Mouse (Mus musculus) neural tube, embryonic 13.5 days (tissue): Measurements from ENCODE around the gene Ssh1. TPM values are rescaled to one million over a fixed set of nuclear protein-coding genes. Genes with fewer than 3 reads are reported as not detected.

Source experiments
- ATAC-seq: fragments of 200-750 bp; cut with Nextera tagmentation; 2 replicates; pipeline ENCODE4 v1.8.0; 2017; ENCODE audit warnings: low read depth, mild to moderate bottlenecking, moderate TSS enrichment, moderate library complexity
- H3K27ac ChIP-seq: fragments of 300-500 bp; sonication (generic); replicated peaks from 2 replicates; pipeline ENCODE4 v1.5.1; 2015; ENCODE audit warnings: moderate library complexity, mild to moderate bottlenecking, inconsistent platforms
- H3K27me3 ChIP-seq: fragments of 300-500 bp; sonication (generic); 2 replicates; pipeline ENCODE4 v1.6.1; 2015; ENCODE audit warnings: mild to moderate bottlenecking, inconsistent platforms
- H3K36me3 ChIP-seq: fragments of 300-500 bp; sonication (generic); 2 replicates; pipeline ENCODE4 v1.6.1; 2015; ENCODE audit warnings: mild to moderate bottlenecking, inconsistent platforms
- H3K4me1 ChIP-seq: fragments of 300-500 bp; sonication (generic); replicated peaks from 2 replicates; pipeline ENCODE4 v1.6.1; 2015; ENCODE audit warnings: inconsistent platforms
- H3K4me2 ChIP-seq: fragments of 300-500 bp; sonication (generic); 2 replicates; pipeline ENCODE4 v1.6.1; 2015; ENCODE audit warnings: inconsistent platforms, mild to moderate bottlenecking, moderate library complexity
- H3K4me3 ChIP-seq: fragments of 300-500 bp; sonication (generic); 2 replicates; pipeline ENCODE4 v1.5.1; 2015; ENCODE audit warnings: mild to moderate bottlenecking, inconsistent platforms
- H3K9ac ChIP-seq: fragments of 300-500 bp; sonication (generic); 2 replicates; pipeline ENCODE4 v1.6.1; 2015; ENCODE audit warnings: moderate library complexity, mild to moderate bottlenecking, inconsistent platforms
- H3K9me3 ChIP-seq: fragments of 300-500 bp; sonication (generic); 2 replicates; pipeline ENCODE4 v1.6.1; 2016; ENCODE audit warnings: inconsistent platforms
- WGBS: fragments of 180-500 bp; shearing (Covaris S2); methylation state at CpG from one replicate; pipeline ENCODE4 v1.1.7; 2015; 5-methylcytosine and 5-hydroxymethylcytosine counted together
- polyA plus RNA-seq: library from polyadenylated mRNA; unstranded; fragments of >200 nt; fragmentation: Nextera tagmentation; extraction: Ambion mirVana; gene quantifications from 2 replicates; pipeline ENCODE4 v1.2.1, GENCODE M21; 2015

The Ssh1 gene
- polyA plus RNA-seq, 1 experiment from 2014 or later = 12.9 TPM

GRCm38 (mm10) chr5:113975538-113976215 is 18.0 kb downstream of the Ssh1 start:
- Histone ChIP-seq H3K36me3 (peaks cover 5% of the 10 kb centered on the region; the same call in 1 of the 2 replicates), H3K9ac (no peak overlapping the region), H3K9me3 (no peaks in the 10 kb centered on the region), H3K27me3 (no peaks in the 10 kb centered on the region), H3K27ac (peak overlapping the region; percentile 52; the same call in 1 of the 2 replicates), H3K4me1 (peaks cover 47% of the 10 kb centered on the region), H3K4me2 (no peak overlapping the region), H3K4me3 (no peak overlapping the region)
- no peak for ATAC-seq
- 61% methylated on average over 9 of the region's 9 CpGs for WGBS

- no peaks in the 10 kb centered on the region for H3K27me3 ChIP-seq
- H3K36me3 ChIP-seq = peaks cover 14% of the 10 kb centered on the region
- H3K9ac ChIP-seq = peak overlapping the region; percentile 6; the same call in 1 of the 2 replicates
- peak overlapping the region; percentile 52; the same call in 1 of the 2 replicates for H3K27ac ChIP-seq
- ATAC-seq = no peak
- no peaks in the 10 kb centered on the region for H3K9me3 ChIP-seq
- H3K4me3 ChIP-seq = no peak overlapping the region
- peaks cover 47% of the 10 kb centered on the region for H3K4me1 ChIP-seq
- 57% methylated on average over 15 of the region's 15 CpGs for WGBS
- peak overlapping the region; percentile 23; the same call in 1 of the 2 replicates for H3K4me2 ChIP-seq
Observed at GRCm38 (mm10) chr5:113974576-113974975, 19.1 kb downstream of the Ssh1 start.

GRCm38 (mm10) chr5:113973790-113974189 is 19.9 kb downstream of the Ssh1 start:
- H3K9me3 ChIP-seq = no peaks in the 10 kb centered on the region
- no peak overlapping the region for H3K4me3 ChIP-seq
- peak overlapping the region; percentile 69; the same call in 1 of the 2 replicates for H3K27ac ChIP-seq
- H3K36me3 ChIP-seq = peaks cover 22% of the 10 kb centered on the region
- peaks cover 47% of the 10 kb centered on the region for H3K4me1 ChIP-seq
- WGBS = 87% methylated on average over 8 of the region's 8 CpGs
- H3K27me3 ChIP-seq = no peaks in the 10 kb centered on the region
- H3K9ac ChIP-seq = no peak overlapping the region
- ATAC-seq = no peak
- H3K4me2 ChIP-seq = 0 out of 2 replicates have a peak overlapping the region, but pooled peaks have one; percentile 23

- peaks cover 47% of the 10 kb centered on the region for H3K4me1 ChIP-seq
- no peak for ATAC-seq
- H3K27ac ChIP-seq = peak overlapping the region; percentile 69
- H3K4me3 ChIP-seq = no peak overlapping the region
- no peaks in the 10 kb centered on the region for H3K9me3 ChIP-seq
- 13% methylated on average over 18 of the region's 18 CpGs for WGBS
- peaks cover 25% of the 10 kb centered on the region for H3K36me3 ChIP-seq
- peak overlapping the region; percentile 43; the same call in 1 of the 2 replicates for H3K9ac ChIP-seq
- peak overlapping the region; percentile 39 for H3K4me2 ChIP-seq
- H3K27me3 ChIP-seq = no peaks in the 10 kb centered on the region
Observed at GRCm38 (mm10) chr5:113972589-113973515, 20.8 kb downstream of the Ssh1 start.

- 82% methylated on average over 10 of the region's 10 CpGs for WGBS
- no peak overlapping the region for H3K27ac ChIP-seq
- H3K9ac ChIP-seq = no peak overlapping the region
- no peaks in the 10 kb centered on the region for H3K27me3 ChIP-seq
- no peak overlapping the region for H3K4me3 ChIP-seq
- H3K4me1 ChIP-seq = peaks cover 44% of the 10 kb centered on the region
- H3K9me3 ChIP-seq = no peaks in the 10 kb centered on the region
- peaks cover 37% of the 10 kb centered on the region for H3K36me3 ChIP-seq
- no peak overlapping the region for H3K4me2 ChIP-seq
- ATAC-seq = no peak
Observed at GRCm38 (mm10) chr5:113971434-113971960, 22.2 kb downstream of the Ssh1 start.

- H3K4me3 ChIP-seq = no peak overlapping the region
- peaks cover 15% of the 10 kb centered on the region for H3K4me1 ChIP-seq
- H3K4me2 ChIP-seq = no peak overlapping the region
- H3K27ac ChIP-seq = no peak overlapping the region
- no peak for ATAC-seq
- no peaks in the 10 kb centered on the region for H3K27me3 ChIP-seq
- H3K9ac ChIP-seq = no peak overlapping the region
- peaks cover 68% of the 10 kb centered on the region for H3K36me3 ChIP-seq
- H3K9me3 ChIP-seq = no peaks in the 10 kb centered on the region
- 80% methylated on average over 11 of the region's 11 CpGs for WGBS
Observed at GRCm38 (mm10) chr5:113968371-113968770, 25.3 kb downstream of the Ssh1 start.

GRCm38 (mm10) chr5:113966452-113967150 is 27.1 kb downstream of the Ssh1 start:
- Histone ChIP-seq H3K27me3 (no peaks in the 10 kb centered on the region), H3K4me2 (no peak overlapping the region), H3K4me3 (no peak overlapping the region), H3K4me1 (no peaks in the 10 kb centered on the region), H3K36me3 (peaks cover 69% of the 10 kb centered on the region), H3K27ac (no peak overlapping the region), H3K9ac (no peak overlapping the region), H3K9me3 (no peaks in the 10 kb centered on the region)
- ATAC-seq = no peak
- WGBS = 93% methylated on average over 13 of the region's 13 CpGs

GRCm38 (mm10) chr5:113965659-113966185 is 28.0 kb downstream of the Ssh1 start:
- Histone ChIP-seq H3K27ac (no peak overlapping the region), H3K9me3 (no peaks in the 10 kb centered on the region), H3K4me2 (no peak overlapping the region), H3K4me3 (no peak overlapping the region), H3K27me3 (no peaks in the 10 kb centered on the region), H3K9ac (no peak overlapping the region), H3K36me3 (peaks cover 77% of the 10 kb centered on the region), H3K4me1 (no peaks in the 10 kb centered on the region)
- 96% methylated on average over 7 of the region's 7 CpGs for WGBS
- ATAC-seq = no peak

GRCm38 (mm10) chr5:113964972-113965371 is 28.7 kb downstream of the Ssh1 start:
- WGBS = 90% methylated on average over 14 of the region's 14 CpGs
- Histone ChIP-seq H3K9ac (no peak overlapping the region), H3K4me3 (no peak overlapping the region), H3K36me3 (peaks cover 76% of the 10 kb centered on the region), H3K4me2 (no peak overlapping the region), H3K27ac (no peak overlapping the region), H3K9me3 (no peaks in the 10 kb centered on the region), H3K27me3 (no peaks in the 10 kb centered on the region), H3K4me1 (no peaks in the 10 kb centered on the region)
- ATAC-seq = no peak

GRCm38 (mm10) chr5:113961776-113962175 is 31.9 kb downstream of the Ssh1 start:
- H3K27ac ChIP-seq = no peak overlapping the region
- no peak overlapping the region for H3K4me3 ChIP-seq
- WGBS = 82% methylated on average over 7 of the region's 7 CpGs
- peaks cover 66% of the 10 kb centered on the region for H3K36me3 ChIP-seq
- no peak overlapping the region for H3K4me2 ChIP-seq
- no peak for ATAC-seq
- no peaks in the 10 kb centered on the region for H3K9me3 ChIP-seq
- peaks cover 8% of the 10 kb centered on the region; the same call in 1 of the 2 replicates for H3K4me1 ChIP-seq
- no peak overlapping the region for H3K9ac ChIP-seq
- H3K27me3 ChIP-seq = no peaks in the 10 kb centered on the region

- Histone ChIP-seq H3K4me3 (no peak overlapping the region), H3K9me3 (no peaks in the 10 kb centered on the region), H3K4me1 (peaks cover 8% of the 10 kb centered on the region; the same call in 1 of the 2 replicates), H3K27me3 (no peaks in the 10 kb centered on the region), H3K36me3 (peaks cover 58% of the 10 kb centered on the region), H3K27ac (no peak overlapping the region), H3K4me2 (no peak overlapping the region), H3K9ac (no peak overlapping the region)
- WGBS = 72% methylated on average over 8 of the region's 8 CpGs
- ATAC-seq = no peak
Observed at GRCm38 (mm10) chr5:113960416-113960815, 33.3 kb downstream of the Ssh1 start.
